Mouse (Mus musculus) erythroblast, embryonic 14.5 days (primary cell): ENCODE results near the gene Lmntd1. TPM values are rescaled to one million over a fixed set of nuclear protein-coding genes. Genes with fewer than 3 reads are reported as not detected.

Experiments used
- H3K27me3 ChIP-seq: 2 replicates; pipeline ENCODE4 v1.6.1; 2012; ENCODE audit warnings: inconsistent platforms; ENCODE audit not compliant: control insufficient read depth
- H3K36me3 ChIP-seq: 2 replicates; pipeline ENCODE4 v1.6.1; 2012; ENCODE audit warnings: mild to moderate bottlenecking, inconsistent platforms; ENCODE audit not compliant: control insufficient read depth
- H3K4me1 ChIP-seq: 2 replicates; pipeline ENCODE4 v1.6.1; 2012; ENCODE audit warnings: inconsistent platforms; ENCODE audit not compliant: control insufficient read depth
- H3K4me3 ChIP-seq: replicated peaks from 2 replicates; pipeline ENCODE3; 2012; ENCODE audit warnings: moderate library complexity, mild to moderate bottlenecking, inconsistent platforms
- H3K9me3 ChIP-seq: 2 replicates; pipeline ENCODE4 v1.6.1; 2012; ENCODE audit warnings: low read length, inconsistent platforms, mixed read lengths; ENCODE audit not compliant: control insufficient read depth
- GATA1 ChIP-seq: IDR thresholded peaks from 2 replicates; pipeline ENCODE4 v1.6.1; 2012; ENCODE audit warnings: low read length, inconsistent platforms, mixed read lengths
- TAL1 ChIP-seq: IDR thresholded peaks from 3 replicates; pipeline ENCODE4 v1.6.1; 2012; ENCODE audit warnings: low read length, inconsistent platforms, mixed read lengths
- polyA plus RNA-seq: library from polyadenylated mRNA; stranded (reverse); fragments of >175 nt; gene quantifications from 2 replicates; pipeline ENCODE4 v1.2.3, GENCODE M21; 2012

Lmntd1 gene
- polyA plus RNA-seq, 1 experiment, result not detected

DNA sequence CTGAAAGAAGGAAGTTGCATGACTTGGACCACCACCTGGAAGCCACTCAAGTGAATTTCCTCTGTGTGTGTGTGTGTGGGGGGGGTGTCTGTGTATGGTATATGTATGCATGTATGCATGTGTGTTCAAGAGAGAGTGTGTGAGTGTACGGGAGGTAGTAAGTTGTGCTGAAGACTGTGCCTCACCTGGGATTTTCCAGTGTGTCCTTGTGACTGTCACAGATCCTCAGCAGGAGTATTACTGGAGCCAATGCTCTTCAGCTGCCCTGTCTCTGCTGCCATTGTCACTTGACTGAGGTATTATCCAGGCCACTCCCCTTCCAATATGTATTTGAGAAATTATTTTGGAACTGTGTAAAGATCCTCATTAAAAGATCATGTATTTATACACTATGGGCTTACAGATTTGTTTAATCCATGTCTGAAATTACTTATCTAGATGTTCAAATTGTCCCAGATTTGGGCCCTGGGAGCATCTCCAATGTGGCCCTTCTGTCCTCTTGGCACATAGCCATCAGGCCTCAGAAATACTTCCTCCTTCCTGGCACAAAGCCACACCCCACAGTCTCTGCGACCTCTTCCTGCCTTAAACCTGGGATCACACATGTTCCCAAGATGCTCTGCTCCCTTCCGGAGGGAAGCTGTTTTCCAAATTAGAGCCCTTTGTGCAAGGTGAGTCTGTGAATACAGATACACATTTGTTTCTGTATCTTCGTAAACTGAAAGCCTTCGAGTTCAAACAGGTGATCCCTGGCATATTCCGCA, 40.7 kb downstream of the Lmntd1 start:
- no peaks in the 10 kb centered on the region for H3K27me3 ChIP-seq
- no peaks in the 10 kb centered on the region for H3K4me1 ChIP-seq
- H3K36me3 ChIP-seq, result no peaks in the 10 kb centered on the region
- no peak for TF ChIP-seq TAL1
- TF ChIP-seq GATA1, result no peak
- H3K9me3 ChIP-seq, result no peaks in the 10 kb centered on the region
- H3K4me3 ChIP-seq, result no peak overlapping the region

DNA sequence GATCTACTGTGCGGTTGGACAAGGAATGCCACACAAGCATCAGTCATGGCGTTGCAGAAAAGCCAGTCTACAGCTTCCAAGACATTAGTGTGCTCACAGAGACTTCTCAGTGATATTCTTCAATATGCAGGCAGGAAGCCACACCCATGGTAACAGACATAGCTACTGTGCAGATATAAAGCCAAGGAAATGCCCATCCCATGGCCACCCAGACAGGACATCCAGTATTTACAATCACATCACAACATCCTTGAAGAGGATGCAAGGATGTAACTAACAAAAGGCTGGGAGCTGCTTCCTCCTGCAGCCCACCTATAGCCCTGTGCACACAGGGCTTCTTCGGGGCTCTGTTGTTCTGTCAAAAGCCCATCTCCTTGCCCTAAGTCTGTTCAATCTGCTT, 45.4 kb downstream of the Lmntd1 start:
- no peak for TF ChIP-seq GATA1
- no peak for TF ChIP-seq TAL1

DNA sequence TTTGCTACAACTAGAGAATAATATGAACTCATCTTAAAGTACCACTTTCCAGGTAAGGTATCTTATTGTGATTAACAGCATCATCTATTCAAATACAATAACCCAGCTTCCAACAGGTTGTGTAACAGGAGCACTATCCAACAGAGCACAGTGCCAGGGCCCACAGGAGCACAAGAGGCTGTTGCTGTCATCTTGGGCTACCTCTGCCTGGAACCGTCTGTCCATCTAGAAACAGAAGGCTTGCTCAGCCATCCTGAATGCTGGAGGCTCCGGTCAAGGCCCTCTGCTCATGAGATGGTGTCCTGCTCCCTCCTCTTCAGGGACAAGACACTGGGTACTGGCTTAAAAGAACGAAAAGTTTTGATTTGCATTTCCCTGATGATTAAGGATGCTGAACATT, 46.3 kb downstream of the Lmntd1 start:
- no peaks in the 10 kb centered on the region for H3K27me3 ChIP-seq
- no peak for TF ChIP-seq TAL1
- H3K4me1 ChIP-seq, result peaks cover 3% of the 10 kb centered on the region; the same call in 1 of the 2 replicates
- no peak overlapping the region for H3K4me3 ChIP-seq
- H3K36me3 ChIP-seq, result no peaks in the 10 kb centered on the region
- no peaks in the 10 kb centered on the region for H3K9me3 ChIP-seq

More for the DNA sequence above, 45.4 kb downstream of the Lmntd1 start:
- Histone ChIP-seq H3K4me1 (peaks cover 3% of the 10 kb centered on the region; the same call in 1 of the 2 replicates), H3K36me3 (no peaks in the 10 kb centered on the region), H3K4me3 (no peak overlapping the region), H3K9me3 (no peaks in the 10 kb centered on the region), H3K27me3 (no peaks in the 10 kb centered on the region)

DNA sequence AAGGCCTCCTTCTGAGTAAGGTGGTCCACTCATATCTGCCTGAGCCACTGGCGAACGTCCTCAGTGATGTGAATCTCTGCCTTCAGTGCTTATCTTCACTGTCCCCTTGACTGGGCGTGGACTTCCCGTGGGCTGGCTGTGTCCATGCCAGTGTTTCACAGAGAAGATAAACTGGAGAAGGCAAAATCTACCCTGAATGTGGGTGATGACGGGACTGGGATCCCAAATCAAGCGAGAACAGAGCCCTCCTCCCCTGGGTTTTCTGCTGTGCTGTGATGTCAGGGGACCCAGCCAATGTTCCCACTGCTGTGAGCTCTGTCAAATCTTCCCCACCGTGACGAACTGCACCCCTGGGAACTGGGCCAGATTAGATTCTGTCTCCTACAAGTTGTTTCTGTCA, 46.8 kb downstream of the Lmntd1 start:
- Histone ChIP-seq H3K36me3 (no peaks in the 10 kb centered on the region), H3K9me3 (no peaks in the 10 kb centered on the region), H3K4me3 (no peak overlapping the region), H3K27me3 (no peaks in the 10 kb centered on the region), H3K4me1 (peaks cover 3% of the 10 kb centered on the region; the same call in 1 of the 2 replicates)
- TF ChIP-seq GATA1 (no peak), TAL1 (no peak)

DNA sequence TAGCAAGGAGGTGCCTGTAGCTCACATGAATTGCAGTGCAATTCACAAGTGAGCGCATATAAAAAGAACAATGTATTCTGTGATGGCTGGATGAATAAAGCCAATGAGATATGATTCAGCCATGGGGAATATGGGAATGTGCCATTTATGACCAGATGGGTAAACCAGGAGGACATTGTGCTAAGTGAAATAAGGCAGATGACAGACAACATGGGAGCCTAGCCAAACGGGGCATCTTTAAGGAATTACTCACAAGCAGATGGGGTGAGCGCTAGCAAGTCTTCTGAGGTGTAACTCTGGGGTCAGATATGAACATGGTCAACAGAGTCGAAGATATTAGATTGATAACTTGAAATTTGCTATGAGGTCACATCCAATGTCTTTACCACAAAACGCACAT, 48.5 kb downstream of the Lmntd1 start:
- Histone ChIP-seq H3K27me3 (no peaks in the 10 kb centered on the region), H3K9me3 (no peaks in the 10 kb centered on the region), H3K36me3 (no peaks in the 10 kb centered on the region), H3K4me3 (no peak overlapping the region), H3K4me1 (peaks cover 3% of the 10 kb centered on the region; the same call in 1 of the 2 replicates)
- TF ChIP-seq GATA1 (no peak), TAL1 (no peak)

DNA sequence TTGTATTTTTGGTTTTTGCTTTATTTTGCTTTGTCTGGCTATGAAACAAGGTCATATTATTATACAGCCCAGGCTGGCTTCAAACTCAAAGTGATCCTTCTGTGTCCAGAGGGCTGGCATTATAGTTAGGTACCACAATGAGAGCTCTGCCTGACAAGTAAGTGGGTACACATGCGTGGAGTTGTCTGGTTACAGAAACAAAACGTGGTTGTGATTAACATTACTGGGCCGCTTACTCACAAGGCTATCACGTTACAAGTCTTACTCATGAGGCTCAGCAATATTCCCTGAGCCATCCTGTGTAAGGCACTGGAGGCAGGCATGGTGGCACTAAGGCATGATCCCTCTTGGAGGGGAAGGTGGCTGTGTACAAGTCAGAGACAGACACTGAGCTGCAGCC, 49.4 kb downstream of the Lmntd1 start:
- no peak for TF ChIP-seq TAL1
- no peak for TF ChIP-seq GATA1
- H3K4me3 ChIP-seq, result no peak overlapping the region
- no peaks in the 10 kb centered on the region for H3K27me3 ChIP-seq
- H3K36me3 ChIP-seq, result no peaks in the 10 kb centered on the region
- H3K4me1 ChIP-seq, result peaks cover 3% of the 10 kb centered on the region; the same call in 1 of the 2 replicates
- H3K9me3 ChIP-seq, result no peaks in the 10 kb centered on the region

DNA sequence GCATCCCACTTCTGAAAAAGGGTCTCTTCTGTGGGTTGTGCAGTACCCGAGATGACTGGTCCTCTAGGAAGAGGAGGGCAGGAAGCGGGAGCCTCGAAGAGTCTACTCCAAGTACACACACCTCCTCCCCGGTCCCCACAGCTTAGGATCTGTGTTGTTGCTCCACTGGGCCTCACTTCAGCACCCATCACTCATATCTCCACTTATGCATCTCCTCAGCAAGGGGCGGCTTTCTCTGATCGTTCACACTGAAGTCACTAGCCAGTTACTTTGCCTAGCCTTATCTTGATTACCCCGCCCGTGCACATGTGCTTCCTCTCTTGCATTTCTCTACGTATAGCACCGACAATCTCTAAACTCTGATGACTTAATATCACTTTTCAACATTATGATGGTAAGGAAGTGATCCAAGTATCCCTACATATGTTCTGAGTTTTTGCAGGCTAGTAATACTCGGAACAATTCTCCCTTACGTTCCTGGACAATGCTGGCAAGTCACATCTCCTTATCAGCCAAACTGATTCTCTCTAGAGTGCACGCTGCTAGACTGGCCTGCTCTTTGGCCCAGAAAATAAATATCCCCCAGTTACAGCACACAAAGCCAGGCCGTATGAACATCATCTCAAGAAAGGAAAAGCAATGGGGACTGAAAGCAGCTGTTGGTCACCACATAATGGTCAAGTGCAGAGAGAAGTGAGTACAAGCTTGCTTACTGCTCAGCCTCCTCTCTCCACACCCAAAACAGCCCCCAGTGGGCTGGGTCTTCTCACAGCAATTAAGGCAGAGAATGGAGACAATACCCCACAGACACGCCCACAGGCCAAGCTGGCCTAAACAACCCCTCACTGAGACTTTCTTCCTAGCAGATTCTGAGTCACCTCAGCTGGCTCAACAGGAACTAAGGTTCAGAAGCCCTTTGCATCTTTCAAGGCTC, 56.8 kb downstream of the Lmntd1 start:
- peaks cover 8% of the 10 kb centered on the region for H3K4me1 ChIP-seq
- H3K9me3 ChIP-seq, result peaks cover 2% of the 10 kb centered on the region
- TF ChIP-seq GATA1, result no peak
- no peak for TF ChIP-seq TAL1
- no peaks in the 10 kb centered on the region for H3K36me3 ChIP-seq
- no peak overlapping the region for H3K4me3 ChIP-seq
- H3K27me3 ChIP-seq, result no peaks in the 10 kb centered on the region

DNA sequence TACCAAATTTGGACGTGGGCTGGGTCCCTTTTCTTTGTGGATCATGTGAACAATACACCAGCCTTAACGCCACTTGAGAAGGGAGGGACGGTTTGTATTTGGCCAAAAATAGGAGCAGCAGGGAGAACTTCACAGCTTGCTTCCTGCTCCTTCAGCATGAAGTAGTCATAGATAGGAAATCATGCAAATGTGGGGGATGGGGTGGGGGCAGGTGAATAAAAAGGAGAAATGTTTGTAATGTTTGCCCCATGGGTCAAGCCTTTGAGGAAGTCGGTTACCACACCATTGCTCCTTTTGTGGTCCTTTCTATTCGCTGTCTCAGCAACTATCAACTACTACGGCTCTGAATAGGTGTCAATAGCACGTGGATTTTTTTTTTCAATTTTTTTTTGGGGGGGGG, 60.9 kb downstream of the Lmntd1 start:
- Histone ChIP-seq H3K36me3 (no peaks in the 10 kb centered on the region), H3K9me3 (peaks cover 2% of the 10 kb centered on the region), H3K27me3 (no peaks in the 10 kb centered on the region), H3K4me1 (peaks cover 8% of the 10 kb centered on the region), H3K4me3 (no peak overlapping the region)
- TF ChIP-seq TAL1, result no peak
- no peak for TF ChIP-seq GATA1

DNA sequence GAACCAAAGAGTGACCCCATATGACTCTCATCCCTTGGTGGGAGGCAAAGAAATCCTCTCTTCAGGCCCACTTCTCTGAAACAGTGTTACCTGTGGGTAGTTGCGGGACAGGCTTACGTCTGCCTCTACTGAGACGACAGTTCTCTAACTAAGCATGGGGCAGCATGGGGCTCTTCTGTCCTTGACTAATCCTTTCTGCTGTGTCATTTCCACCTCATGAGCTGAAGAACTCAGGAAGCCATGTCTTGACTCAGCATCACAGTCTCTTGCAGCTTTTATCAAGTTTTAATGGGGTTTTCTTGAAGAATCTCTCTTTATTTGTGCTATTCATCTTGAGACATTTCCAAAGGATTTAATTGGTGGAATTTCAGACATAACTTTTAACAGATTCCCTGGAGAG, 61.3 kb downstream of the Lmntd1 start:
- TF ChIP-seq GATA1 (no peak), TAL1 (no peak)
- H3K4me1 ChIP-seq, result peaks cover 8% of the 10 kb centered on the region
- H3K27me3 ChIP-seq, result no peaks in the 10 kb centered on the region
- H3K4me3 ChIP-seq, result no peak overlapping the region
- no peaks in the 10 kb centered on the region for H3K36me3 ChIP-seq
- peaks cover 2% of the 10 kb centered on the region for H3K9me3 ChIP-seq
